Mouse (Mus musculus) forebrain, postnatal 0 days (tissue): Measurements from ENCODE around the gene Tmem140. TPM values are rescaled to one million over a fixed set of nuclear protein-coding genes. Genes with fewer than 3 reads are reported as not detected.

Experiments used
- ATAC-seq: fragments of 200-750 bp; cut with Nextera tagmentation; 2 replicates; pipeline ENCODE4 v1.8.0; 2017; ENCODE audit warnings: mild to moderate bottlenecking, moderate library complexity
- DNase-seq: peaks from one replicate; pipeline ENCODE4 v3.0.0-alpha.2; 2015
- H3K27ac ChIP-seq: fragments of 300-500 bp; sonication (generic); 2 replicates; pipeline ENCODE4 v1.5.1; 2014; ENCODE audit warnings: low read depth, mild to moderate bottlenecking, antibody characterized with exemption, low read length, moderate library complexity, mixed read lengths
- H3K27me3 ChIP-seq: fragments of 300-500 bp; sonication (generic); 2 replicates; pipeline ENCODE4 v1.6.1; 2014; ENCODE audit warnings: mild to moderate bottlenecking, low read length, mixed read lengths; ENCODE audit not compliant: insufficient read depth
- H3K36me3 ChIP-seq: fragments of 300-500 bp; sonication (generic); 2 replicates; pipeline ENCODE4 v1.6.1; 2014; ENCODE audit warnings: mild to moderate bottlenecking, moderate library complexity; ENCODE audit not compliant: insufficient read depth
- H3K4me1 ChIP-seq: fragments of 300-500 bp; sonication (generic); 2 replicates; pipeline ENCODE4 v1.6.1; 2014; ENCODE audit warnings: antibody characterized with exemption; ENCODE audit not compliant: insufficient read depth
- H3K4me2 ChIP-seq: fragments of 300-500 bp; sonication (generic); 2 replicates; pipeline ENCODE4 v1.6.1; 2014; ENCODE audit warnings: low read depth, mild to moderate bottlenecking, moderate library complexity
- H3K4me3 ChIP-seq: fragments of 300-500 bp; sonication (generic); 2 replicates; pipeline ENCODE4 v1.5.1; 2014; ENCODE audit warnings: low read depth, low read length, mixed read lengths
- H3K9ac ChIP-seq: fragments of 300-500 bp; sonication (generic); 2 replicates; pipeline ENCODE4 v1.6.1; 2014; ENCODE audit warnings: mild to moderate bottlenecking
- H3K9me3 ChIP-seq: fragments of 300-500 bp; sonication (generic); 2 replicates; pipeline ENCODE4 v1.6.1; 2016; ENCODE audit warnings: low read length
- CTCF ChIP-seq: sonication (generic); IDR thresholded peaks from 2 replicates; pipeline ENCODE4 v1.5.1; 2016; ENCODE audit warnings: antibody characterized with exemption, control low read depth, low read depth
- WGBS: fragments of 180-500 bp; shearing (Covaris S2); extraction: QIAGEN DNeasy Blood & Tissue Kit; methylation state at CpG from one replicate; pipeline ENCODE4 v1.1.7; 2014; 5-methylcytosine and 5-hydroxymethylcytosine counted together
- polyA plus RNA-seq: library from polyadenylated mRNA; unstranded; fragments of >200 nt; fragmentation: Nextera tagmentation; extraction: Ambion mirVana; gene quantifications from 2 replicates; pipeline ENCODE4 v1.2.1, GENCODE M21; 2015
- total RNA-seq: library from RNA; depleted of rRNA; stranded (reverse); fragments of >200 nt; gene quantifications from 2 replicates; pipeline ENCODE4 v1.2.3, GENCODE M21; 2014

The Tmem140 gene
- total and polyA plus RNA-seq, 2 experiments from 2014 or later: 0.48 to 7.3 TPM

DNA sequence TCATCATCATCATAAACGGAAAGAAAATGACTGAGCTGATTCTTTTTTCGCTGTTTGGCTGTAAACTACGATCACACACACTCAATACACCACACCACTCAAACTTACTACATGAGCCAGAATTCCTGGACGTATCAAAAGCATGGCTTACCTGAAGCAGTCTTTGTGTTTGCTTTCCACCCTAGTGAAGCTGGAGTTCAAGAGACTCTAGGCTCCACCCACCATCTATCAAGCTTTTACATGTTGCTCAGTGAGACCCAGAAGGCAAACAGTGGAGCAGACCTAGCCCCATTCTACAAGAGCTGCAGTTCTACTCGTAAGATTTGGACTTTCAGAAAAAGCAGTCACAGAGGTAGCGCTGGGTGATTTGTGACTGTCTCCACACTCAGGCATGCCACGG is 39.6 kb downstream of the Tmem140 start:
- no peak for ATAC-seq
- Histone ChIP-seq H3K27me3 (no peaks in the 10 kb centered on the region), H3K9ac (no peak overlapping the region), H3K9me3 (no peaks in the 10 kb centered on the region), H3K27ac (no peak overlapping the region), H3K4me1 (no peaks in the 10 kb centered on the region), H3K4me2 (no peak overlapping the region), H3K36me3 (peaks cover 56% of the 10 kb centered on the region), H3K4me3 (no peak overlapping the region)
- no peak for DNase-seq
- WGBS: 92% methylated on average over 7 of the region's 7 CpGs
- no peak for TF ChIP-seq CTCF

DNA sequence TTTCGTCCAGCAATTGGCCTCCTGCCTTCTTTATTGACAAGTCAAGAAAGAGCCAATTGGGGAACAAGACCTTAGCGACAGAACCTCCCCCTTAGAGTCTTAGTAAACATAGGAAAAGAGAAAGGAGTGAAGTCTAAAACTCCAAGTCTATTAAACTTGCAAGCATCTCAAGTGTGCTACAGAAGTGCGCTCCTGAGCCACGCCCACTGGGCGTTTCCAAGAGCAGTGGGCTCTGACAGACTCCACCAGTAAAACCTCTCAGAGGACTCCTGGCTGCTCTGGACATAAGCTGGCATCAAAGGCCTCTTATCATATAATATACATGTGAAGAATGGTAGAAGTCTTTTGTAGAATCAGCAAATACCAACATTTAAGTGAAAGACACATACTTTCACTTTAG is 40.5 kb downstream of the Tmem140 start:
- DNase-seq (no peak), ATAC-seq (no peak)
- Histone ChIP-seq H3K36me3 (peaks cover 52% of the 10 kb centered on the region), H3K4me1 (no peaks in the 10 kb centered on the region), H3K27ac (no peak overlapping the region), H3K9me3 (no peaks in the 10 kb centered on the region), H3K4me2 (no peak overlapping the region), H3K9ac (no peak overlapping the region), H3K4me3 (no peak overlapping the region), H3K27me3 (no peaks in the 10 kb centered on the region)
- TF ChIP-seq CTCF: no peak
- 89% methylated on average over 5 of the region's 5 CpGs for WGBS

DNA sequence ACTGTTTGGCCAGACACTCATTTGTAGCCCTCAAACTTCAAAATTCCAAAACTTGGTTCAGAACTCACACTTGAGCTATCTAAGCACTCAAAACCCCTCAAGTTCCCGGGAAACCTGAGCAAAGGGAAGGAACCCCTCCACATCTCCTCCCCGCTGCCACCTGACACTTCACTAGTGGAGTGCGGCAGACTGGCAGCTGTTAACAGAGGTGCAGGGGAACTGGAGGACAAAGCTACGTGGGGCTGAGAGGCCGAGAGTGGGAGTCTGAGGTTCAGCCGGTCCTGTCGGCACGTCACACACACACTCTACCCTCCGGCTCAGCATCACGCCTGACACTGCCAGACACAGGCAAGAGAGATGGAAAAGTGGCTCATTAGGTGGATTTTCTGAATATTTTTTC is 40.9 kb downstream of the Tmem140 start:
- ATAC-seq (no peak), DNase-seq (no peak)
- H3K36me3 ChIP-seq: peaks cover 52% of the 10 kb centered on the region
- H3K27me3 ChIP-seq: no peaks in the 10 kb centered on the region
- no peak overlapping the region for H3K4me2 ChIP-seq
- H3K4me3 ChIP-seq: no peak overlapping the region
- H3K27ac ChIP-seq: no peak overlapping the region
- 85% methylated on average over 10 of the region's 10 CpGs for WGBS
- no peak overlapping the region for H3K9ac ChIP-seq
- H3K4me1 ChIP-seq: peaks cover under 1% of the 10 kb centered on the region; the same call in 1 of the 2 replicates
- TF ChIP-seq CTCF: no peak
- H3K9me3 ChIP-seq: no peaks in the 10 kb centered on the region

DNA sequence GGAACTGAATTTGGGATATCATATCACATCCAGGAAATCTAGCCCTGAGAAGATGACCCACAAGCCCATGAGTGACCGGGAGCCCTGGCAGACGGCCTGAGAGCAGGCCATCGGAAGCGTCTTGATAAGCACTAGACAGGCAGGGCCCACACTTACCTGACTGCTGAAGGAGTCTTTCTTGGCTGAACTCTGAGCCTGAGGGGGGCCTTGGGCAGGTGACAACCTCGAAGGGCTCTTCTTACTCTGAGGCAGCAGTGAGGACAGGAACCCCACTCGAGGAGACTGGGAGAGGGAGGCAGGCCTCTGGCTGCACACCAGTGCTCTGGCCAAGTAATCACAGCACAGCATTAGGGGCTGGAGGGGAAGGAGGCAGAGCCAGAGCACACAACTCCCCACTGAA is 41.4 kb downstream of the Tmem140 start:
- Histone ChIP-seq H3K9ac (no peak overlapping the region), H3K4me1 (peaks cover 6% of the 10 kb centered on the region; the same call in 1 of the 2 replicates), H3K9me3 (no peaks in the 10 kb centered on the region), H3K4me2 (no peak overlapping the region), H3K27ac (no peak overlapping the region), H3K36me3 (peaks cover 52% of the 10 kb centered on the region), H3K4me3 (no peak overlapping the region), H3K27me3 (no peaks in the 10 kb centered on the region)
- no peak for TF ChIP-seq CTCF
- WGBS: 93% methylated on average over 6 of the region's 6 CpGs
- ATAC-seq: no peak
- no peak for DNase-seq

DNA sequence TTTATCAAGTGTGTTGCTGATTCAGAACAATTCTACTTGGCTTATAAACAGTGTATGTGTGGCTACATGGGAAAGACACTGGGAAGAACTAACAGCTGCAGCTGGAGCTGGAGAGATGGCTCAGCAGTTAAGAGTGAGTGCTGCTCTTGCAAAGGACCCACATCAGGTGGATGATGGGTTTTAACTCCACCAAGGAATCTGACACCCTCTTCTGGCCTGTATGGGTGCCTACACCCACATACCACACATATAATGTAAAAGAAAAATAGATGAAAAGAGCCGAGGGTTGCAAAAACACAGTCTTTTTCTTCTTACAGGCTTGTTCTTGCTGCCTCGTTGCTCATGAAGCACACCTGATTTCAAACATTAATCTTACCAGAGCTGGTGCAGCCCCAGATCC is 43.2 kb downstream of the Tmem140 start:
- TF ChIP-seq CTCF: no peak
- Histone ChIP-seq H3K4me3 (no peak overlapping the region), H3K27ac (no peak overlapping the region), H3K27me3 (no peaks in the 10 kb centered on the region), H3K4me1 (peaks cover 13% of the 10 kb centered on the region; the same call in 1 of the 2 replicates), H3K9me3 (no peaks in the 10 kb centered on the region), H3K36me3 (peaks cover 43% of the 10 kb centered on the region), H3K4me2 (no peak overlapping the region), H3K9ac (no peak overlapping the region)
- ATAC-seq: no peak
- no peak for DNase-seq
- 77% methylated on average over 2 of the region's 2 CpGs for WGBS

DNA sequence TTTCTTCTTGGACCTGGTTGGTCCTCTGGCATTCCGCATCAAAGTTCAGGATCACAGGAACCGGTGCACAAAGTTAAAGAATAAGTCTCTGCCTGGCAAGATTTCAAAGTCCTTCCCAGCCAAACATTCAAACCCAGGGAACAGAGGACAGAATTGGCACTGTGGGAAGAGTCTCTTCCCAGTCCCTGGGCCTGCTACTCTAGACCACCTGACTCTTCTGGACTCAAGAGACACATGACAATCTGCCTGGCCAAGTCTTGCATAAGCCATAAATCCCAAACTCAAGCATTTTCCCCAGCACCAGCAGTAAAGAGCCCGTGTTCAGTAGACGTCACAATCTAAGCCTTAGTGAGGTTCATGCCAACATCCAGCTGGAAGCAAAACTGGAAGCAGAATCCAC is 43.7 kb downstream of the Tmem140 start:
- Histone ChIP-seq H3K4me3 (no peak overlapping the region), H3K27me3 (no peaks in the 10 kb centered on the region), H3K9ac (no peak overlapping the region), H3K27ac (no peak overlapping the region), H3K9me3 (no peaks in the 10 kb centered on the region), H3K36me3 (peaks cover 42% of the 10 kb centered on the region), H3K4me2 (no peak overlapping the region), H3K4me1 (peaks cover 13% of the 10 kb centered on the region; the same call in 1 of the 2 replicates)
- no peak for DNase-seq
- no peak for TF ChIP-seq CTCF
- ATAC-seq: no peak
- 78% methylated on average over 4 of the region's 4 CpGs for WGBS

DNA sequence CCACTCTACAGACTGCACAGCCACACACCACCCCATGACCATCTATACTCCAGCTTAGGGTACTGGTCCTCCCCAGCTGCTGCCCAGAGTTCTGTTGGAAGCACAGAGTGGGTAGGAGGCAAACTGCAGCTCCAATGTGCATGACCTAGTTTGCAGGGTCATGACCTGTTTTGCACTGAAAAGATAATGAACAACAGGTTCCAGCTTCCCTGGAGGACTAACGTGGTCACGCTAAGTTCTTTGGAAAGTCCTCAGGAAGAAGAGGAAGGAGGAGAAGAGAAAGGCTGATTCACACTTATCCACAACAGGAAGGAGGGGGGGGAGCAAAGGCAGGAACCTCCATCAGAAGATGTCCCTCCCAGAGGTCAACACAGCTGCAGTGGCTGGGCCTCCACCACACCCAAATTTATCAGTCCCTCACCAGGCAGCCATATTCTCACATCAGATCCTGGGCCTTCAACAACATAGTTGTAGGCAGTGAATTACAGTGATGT is 44.2 kb downstream of the Tmem140 start:
- H3K9me3 ChIP-seq: no peaks in the 10 kb centered on the region
- H3K27ac ChIP-seq: no peak overlapping the region
- no peak overlapping the region for H3K9ac ChIP-seq

More for the DNA sequence above, 44.2 kb downstream of the Tmem140 start:
- Histone ChIP-seq H3K4me3 (no peak overlapping the region), H3K27me3 (no peaks in the 10 kb centered on the region), H3K4me2 (no peak overlapping the region), H3K4me1 (peaks cover 13% of the 10 kb centered on the region; the same call in 1 of the 2 replicates), H3K36me3 (peaks cover 38% of the 10 kb centered on the region)
- DNase-seq: no peak
- TF ChIP-seq CTCF: no peak
- 86% methylated on average over 2 of the region's 2 CpGs for WGBS
- no peak for ATAC-seq
